Mouse (Mus musculus) hindbrain, embryonic 14.5 days (tissue): Measurements from ENCODE around the gene Slc7a11. TPM values are rescaled to one million over a fixed set of nuclear protein-coding genes. Genes with fewer than 3 reads are reported as not detected.

Source experiments
- ATAC-seq: fragments of 200-750 bp; cut with Nextera tagmentation; 2 replicates; pipeline ENCODE4 v1.8.0; 2017; ENCODE audit warnings: moderate number of reproducible peaks, mild to moderate bottlenecking, moderate TSS enrichment, moderate library complexity; ENCODE audit not compliant: low FRiP score
- DNase-seq: peaks from one replicate; pipeline ENCODE4 v3.0.0-alpha.2; 2015; ENCODE audit warnings: low spot score
- H3K27ac ChIP-seq: fragments of 300-500 bp; sonication (generic); 2 replicates; pipeline ENCODE4 v1.5.1; 2014; ENCODE audit warnings: mild to moderate bottlenecking, moderate library complexity
- H3K27me3 ChIP-seq: fragments of 300-500 bp; sonication (generic); 2 replicates; pipeline ENCODE4 v1.6.1; 2014; ENCODE audit warnings: mild to moderate bottlenecking, low read length, mixed read lengths; ENCODE audit not compliant: control insufficient read depth, insufficient read depth
- H3K36me3 ChIP-seq: fragments of 300-500 bp; sonication (generic); replicated peaks from 2 replicates; pipeline ENCODE4 v1.6.1; 2014; ENCODE audit not compliant: control insufficient read depth, insufficient read depth
- H3K4me1 ChIP-seq: fragments of 300-500 bp; sonication (generic); replicated peaks from 2 replicates; pipeline ENCODE4 v1.6.1; 2014; ENCODE audit warnings: antibody characterized with exemption, low read length, mixed read lengths; ENCODE audit not compliant: control insufficient read depth, insufficient read depth
- H3K4me2 ChIP-seq: fragments of 300-500 bp; sonication (generic); replicated peaks from 2 replicates; pipeline ENCODE4 v1.6.1; 2014; ENCODE audit warnings: mild to moderate bottlenecking, moderate library complexity
- H3K4me3 ChIP-seq: fragments of 300-500 bp; sonication (generic); replicated peaks from 2 replicates; pipeline ENCODE4 v1.5.1; 2014; ENCODE audit warnings: mild to moderate bottlenecking, low read length
- H3K9ac ChIP-seq: fragments of 300-500 bp; sonication (generic); 2 replicates; pipeline ENCODE4 v1.6.1; 2014
- H3K9me3 ChIP-seq: fragments of 300-500 bp; sonication (generic); 2 replicates; pipeline ENCODE4 v1.6.1; 2016; ENCODE audit warnings: low read length; ENCODE audit not compliant: control insufficient read depth
- WGBS: fragments of 180-500 bp; shearing (Covaris S2); extraction: QIAGEN DNeasy Blood & Tissue Kit; methylation state at CpG from one replicate; pipeline ENCODE4 v1.1.7; 2014; 5-methylcytosine and 5-hydroxymethylcytosine counted together
- polyA plus RNA-seq: library from polyadenylated mRNA; unstranded; fragments of >200 nt; fragmentation: Nextera tagmentation; extraction: Ambion mirVana; gene quantifications from 2 replicates; pipeline ENCODE4 v1.2.1, GENCODE M21; 2014

The Slc7a11 gene
- polyA plus RNA-seq, 1 experiment from 2014 or later, result 6.3 TPM

GRCm38 (mm10) chr3:49893945-49894344, 549.5 kb downstream of the Slc7a11 start:
- H3K4me3 ChIP-seq, result no peak overlapping the region
- DNase-seq (no peak), ATAC-seq (no peak)
- H3K27ac ChIP-seq, result no peak overlapping the region
- no peaks in the 10 kb centered on the region for H3K36me3 ChIP-seq
- no peaks in the 10 kb centered on the region for H3K27me3 ChIP-seq
- no peaks in the 10 kb centered on the region for H3K9me3 ChIP-seq
- no peaks in the 10 kb centered on the region for H3K4me1 ChIP-seq
- no peak overlapping the region for H3K9ac ChIP-seq
- no peak overlapping the region for H3K4me2 ChIP-seq

DNA sequence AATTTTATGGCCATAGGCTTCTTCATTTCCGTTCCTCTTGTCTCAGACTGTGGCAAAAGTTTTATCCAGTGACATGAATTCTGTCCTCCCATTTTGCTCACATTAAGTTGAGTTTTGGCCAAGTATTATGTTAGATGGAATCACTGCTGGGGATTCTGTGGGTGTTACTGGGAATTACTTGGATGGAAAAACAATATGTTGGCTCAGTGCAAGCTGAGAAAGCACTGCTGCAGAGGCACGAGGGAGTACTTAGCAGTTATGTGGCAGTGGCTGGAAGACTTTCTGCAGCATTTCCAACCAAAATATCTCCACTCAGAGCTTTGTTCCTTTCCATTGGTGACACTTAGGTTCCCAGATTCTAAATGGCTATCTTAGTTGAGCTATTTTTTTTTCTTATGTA, 556.1 kb downstream of the Slc7a11 start:
- ATAC-seq, result no peak
- no peaks in the 10 kb centered on the region for H3K27me3 ChIP-seq
- DNase-seq, result no peak
- H3K4me1 ChIP-seq, result peaks cover 5% of the 10 kb centered on the region; the same call in 1 of the 2 replicates
- WGBS, result 48% methylated on average over 2 of the region's 2 CpGs
- H3K4me2 ChIP-seq, result no peak overlapping the region
- H3K36me3 ChIP-seq, result no peaks in the 10 kb centered on the region
- H3K27ac ChIP-seq, result peak overlapping the region; percentile 38; the same call in 1 of the 2 replicates
- H3K9me3 ChIP-seq, result no peaks in the 10 kb centered on the region
- H3K4me3 ChIP-seq, result no peak overlapping the region
- no peak overlapping the region for H3K9ac ChIP-seq

DNA sequence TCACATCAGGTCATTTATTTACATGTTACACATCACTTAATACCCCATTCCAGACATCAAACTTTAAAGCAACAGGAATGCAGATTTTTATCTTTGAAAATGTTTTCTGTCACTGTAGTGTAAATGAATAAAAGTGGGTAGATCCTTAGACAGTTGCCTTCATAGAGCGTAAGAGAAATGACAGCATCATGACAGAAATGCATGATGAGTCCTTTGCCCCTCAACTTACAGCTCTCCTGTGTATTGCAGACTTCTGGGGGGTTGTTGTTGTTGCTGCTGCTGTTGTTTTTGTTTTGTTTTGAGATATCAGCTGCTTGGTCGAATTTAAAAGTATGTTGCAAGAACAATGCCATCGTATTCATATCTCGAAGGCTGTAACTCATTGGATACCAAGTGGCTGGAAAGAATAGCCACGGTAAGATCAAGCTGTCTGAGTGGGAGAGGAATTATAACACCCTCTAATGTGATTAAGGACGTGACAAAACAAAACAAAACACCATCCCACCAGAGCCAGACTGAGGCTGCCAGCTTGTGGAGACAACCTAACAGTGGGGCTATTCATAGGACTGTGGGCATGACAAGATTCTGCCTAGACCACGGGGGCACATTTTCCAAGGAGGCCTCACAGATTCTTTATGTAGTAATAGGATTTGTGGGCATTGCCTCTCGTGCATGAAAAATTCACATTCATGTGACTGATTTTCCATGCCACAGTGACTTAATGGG, 557.0 kb downstream of the Slc7a11 start:
- H3K4me2 ChIP-seq, result peak overlapping the region; percentile 22
- no peaks in the 10 kb centered on the region for H3K9me3 ChIP-seq
- ATAC-seq (peak; percentile 88), DNase-seq (peak; percentile 57)
- no peaks in the 10 kb centered on the region for H3K27me3 ChIP-seq
- WGBS, result 18% methylated on average over 8 of the region's 8 CpGs
- H3K9ac ChIP-seq, result no peak overlapping the region
- H3K27ac ChIP-seq, result no peak overlapping the region
- H3K36me3 ChIP-seq, result no peaks in the 10 kb centered on the region
- H3K4me3 ChIP-seq, result no peak overlapping the region
- H3K4me1 ChIP-seq, result peaks cover 5% of the 10 kb centered on the region; the same call in 1 of the 2 replicates

GRCm38 (mm10) chr3:49880496-49880895, 562.9 kb downstream of the Slc7a11 start:
- Histone ChIP-seq H3K9me3 (no peaks in the 10 kb centered on the region), H3K4me3 (no peak overlapping the region), H3K4me2 (no peak overlapping the region), H3K9ac (no peak overlapping the region), H3K27me3 (no peaks in the 10 kb centered on the region), H3K4me1 (no peaks in the 10 kb centered on the region), H3K36me3 (no peaks in the 10 kb centered on the region), H3K27ac (no peak overlapping the region)
- DNase-seq (peak; percentile 37), ATAC-seq (no peak)

DNA sequence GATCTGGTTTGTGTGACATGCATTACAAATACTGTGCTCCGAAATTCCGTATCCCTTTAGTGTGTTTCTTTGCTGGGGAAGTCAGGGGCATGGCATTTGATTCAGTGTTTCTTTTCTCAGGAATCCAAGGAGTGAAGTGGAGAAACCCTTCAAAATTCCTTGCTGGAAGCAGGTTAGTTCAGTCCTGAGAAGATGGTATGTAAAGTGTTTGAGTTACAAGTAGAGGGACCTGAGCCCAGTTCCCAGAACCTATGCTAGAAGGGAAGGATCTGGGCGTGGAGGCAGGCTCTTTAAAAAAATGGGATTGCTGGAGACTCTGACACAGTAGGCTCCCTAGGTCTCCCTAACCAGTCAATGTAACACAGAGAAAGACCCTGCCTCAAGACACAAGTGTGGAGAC, 572.6 kb downstream of the Slc7a11 start:
- 77% methylated on average over 3 of the region's 3 CpGs for WGBS
- H3K4me1 ChIP-seq, result peaks cover 22% of the 10 kb centered on the region
- no peaks in the 10 kb centered on the region for H3K9me3 ChIP-seq
- H3K27me3 ChIP-seq, result no peaks in the 10 kb centered on the region
- no peak overlapping the region for H3K4me3 ChIP-seq
- H3K9ac ChIP-seq, result no peak overlapping the region
- DNase-seq, result no peak
- no peak for ATAC-seq
- H3K27ac ChIP-seq, result no peak overlapping the region
- H3K4me2 ChIP-seq, result no peak overlapping the region
- no peaks in the 10 kb centered on the region for H3K36me3 ChIP-seq

DNA sequence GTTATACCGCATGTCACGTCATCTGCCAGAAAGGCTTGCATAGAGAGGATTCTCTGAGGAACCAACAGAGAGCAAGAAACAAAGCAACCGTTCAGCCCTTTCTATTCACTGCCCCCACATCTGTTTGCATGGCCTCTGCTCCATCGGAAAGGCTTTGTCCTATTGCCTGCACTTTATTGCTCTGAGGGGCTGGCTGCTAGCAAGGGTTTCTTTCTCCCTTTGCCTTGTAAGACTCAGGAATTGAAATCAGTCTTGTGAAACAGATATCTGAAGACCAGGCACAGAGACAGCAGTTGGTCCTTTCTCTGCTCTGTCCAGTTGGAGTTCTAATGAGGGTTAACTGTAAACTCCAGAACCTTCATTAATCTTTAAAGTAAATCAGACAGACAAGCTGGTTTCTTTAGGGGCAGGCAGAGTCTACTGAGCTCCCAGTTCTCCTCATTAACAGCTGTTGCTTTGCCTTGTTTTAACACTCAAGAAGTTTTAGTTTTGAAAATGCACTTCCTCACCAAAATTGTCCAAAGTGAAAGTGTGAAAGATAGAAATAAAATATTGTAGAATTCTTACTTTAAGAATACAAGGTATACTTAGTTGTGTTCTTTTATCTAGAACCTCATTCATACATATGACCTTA, 575.3 kb downstream of the Slc7a11 start:
- peak overlapping the region; percentile 31; the same call in 1 of the 2 replicates for H3K9ac ChIP-seq
- no peak overlapping the region for H3K4me3 ChIP-seq
- 4% methylated on average over 4 of the region's 4 CpGs for WGBS
- ATAC-seq, result peak; percentile 65; the same call in 1 of the 2 replicates
- peaks cover 22% of the 10 kb centered on the region for H3K4me1 ChIP-seq
- H3K9me3 ChIP-seq, result no peaks in the 10 kb centered on the region
- no peaks in the 10 kb centered on the region for H3K36me3 ChIP-seq
- no peaks in the 10 kb centered on the region for H3K27me3 ChIP-seq
- peak overlapping the region; percentile 11; the same call in 1 of the 2 replicates for H3K4me2 ChIP-seq
- peak overlapping the region; percentile 79 for H3K27ac ChIP-seq
- DNase-seq, result peak; percentile 41

DNA sequence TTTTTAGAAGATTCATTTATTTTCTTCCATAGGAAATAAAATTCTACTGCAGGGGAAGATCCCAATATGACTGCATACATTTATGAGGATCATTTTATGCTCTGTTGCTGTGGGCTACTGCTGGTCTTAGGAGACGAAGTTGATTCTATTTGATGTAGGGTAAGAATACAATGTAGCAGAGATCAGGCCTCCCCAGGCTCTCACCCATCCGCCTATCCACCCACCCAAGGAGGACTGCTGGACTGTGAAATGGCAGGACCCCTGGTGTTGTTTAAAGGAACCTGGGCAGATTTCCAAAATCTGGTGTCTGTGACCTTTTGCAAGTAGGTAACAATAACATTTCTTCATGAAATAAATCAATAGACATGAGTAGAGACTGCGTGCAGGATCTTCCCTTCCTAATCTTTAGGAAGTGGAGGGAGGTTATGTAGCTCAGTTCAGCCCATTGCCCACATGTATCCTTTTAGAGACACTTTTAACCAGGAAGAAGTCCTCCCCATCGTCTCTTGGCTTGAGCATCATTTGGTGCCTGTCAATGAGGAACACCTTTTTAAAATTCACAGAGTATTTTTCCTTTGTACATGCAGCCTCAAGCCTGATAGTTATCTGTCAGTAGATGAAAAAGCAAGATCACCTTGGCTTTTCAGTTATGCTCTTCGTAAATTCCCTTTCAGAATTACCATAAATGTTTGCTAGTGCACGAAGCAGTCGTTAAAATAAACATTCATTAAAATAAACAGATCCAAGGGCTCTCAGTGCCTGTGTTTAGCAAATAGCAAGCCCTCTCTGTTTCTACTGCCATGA, 576.1 kb downstream of the Slc7a11 start:
- Histone ChIP-seq H3K9me3 (no peaks in the 10 kb centered on the region), H3K4me2 (peak overlapping the region; percentile 11; the same call in 1 of the 2 replicates), H3K9ac (0 out of 2 replicates have a peak overlapping the region, but pooled peaks have one; percentile 31), H3K27me3 (no peaks in the 10 kb centered on the region), H3K4me1 (peaks cover 22% of the 10 kb centered on the region), H3K27ac (peak overlapping the region; percentile 79), H3K36me3 (no peaks in the 10 kb centered on the region), H3K4me3 (no peak overlapping the region)
- ATAC-seq (no peak), DNase-seq (peak; percentile 34)
- 19% methylated on average over 7 of the region's 7 CpGs for WGBS

DNA sequence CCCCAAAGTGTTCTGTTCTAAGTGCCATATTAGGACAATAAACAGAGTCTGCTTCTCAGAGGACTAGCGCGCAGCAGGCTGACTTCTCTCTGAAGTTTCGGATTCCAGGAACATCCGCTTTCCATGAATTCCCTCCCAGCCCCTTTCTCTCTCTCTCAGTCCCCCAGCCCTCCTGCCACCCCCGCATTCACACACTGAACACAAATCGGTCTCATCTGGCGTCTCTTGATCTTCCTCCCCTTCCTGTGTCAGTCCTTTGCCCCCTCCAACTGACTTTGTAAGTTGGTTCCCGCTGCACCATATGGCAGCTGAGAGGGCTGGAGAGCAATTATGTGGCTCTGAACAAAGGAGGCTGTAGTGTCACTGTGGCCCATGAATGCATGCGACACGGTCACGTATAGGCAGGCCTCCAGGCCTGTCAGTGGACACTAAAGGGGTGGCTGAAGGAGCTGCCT, 577.3 kb downstream of the Slc7a11 start:
- peak overlapping the region; percentile 38 for H3K27ac ChIP-seq
- DNase-seq, result peak; percentile 31
- H3K9me3 ChIP-seq, result no peaks in the 10 kb centered on the region
- no peak overlapping the region for H3K9ac ChIP-seq
- peaks cover 22% of the 10 kb centered on the region for H3K4me1 ChIP-seq
- H3K4me2 ChIP-seq, result 0 out of 2 replicates have a peak overlapping the region, but pooled peaks have one; percentile 15
- H3K27me3 ChIP-seq, result no peaks in the 10 kb centered on the region
- no peak overlapping the region for H3K4me3 ChIP-seq
- H3K36me3 ChIP-seq, result no peaks in the 10 kb centered on the region
- WGBS, result 4% methylated on average over 11 of the region's 11 CpGs
- ATAC-seq, result peak; percentile 91

- Histone ChIP-seq H3K36me3 (no peaks in the 10 kb centered on the region), H3K4me3 (no peak overlapping the region), H3K4me2 (no peak overlapping the region), H3K27ac (no peak overlapping the region), H3K9ac (no peak overlapping the region), H3K9me3 (no peaks in the 10 kb centered on the region), H3K4me1 (no peaks in the 10 kb centered on the region), H3K27me3 (no peaks in the 10 kb centered on the region)
- 60% methylated on average over 4 of the region's 4 CpGs for WGBS
- ATAC-seq, result no peak
- no peak for DNase-seq
Measured at GRCm38 (mm10) chr3:49856797-49857196, 586.6 kb downstream of the Slc7a11 start.
